Comparison of ENCODE assay signal across 12 mouse cellular contexts in genomic region chr9:44807778-44808177, GRCm38 (mm10). TPM values are rescaled to one million over a fixed set of nuclear protein-coding genes. Genes with fewer than 3 reads are reported as not detected.
"Had no signal": no experiment of that assay in that cellular context is flagged by ENCODE, and none has a peak within 500 bp of the region (broad histone marks: within the 10 kb centered on the region; RNA-seq: fewer than 3 reads in every experiment).

No protein-coding gene starts in this region.

- DNase-seq: left cerebral cortex, postnatal 4 days; liver; liver, embryonic 13.5 days; liver, postnatal 0 days; lung, adult 2 months; lung, embryonic 14.5 days; lung, postnatal 10 days; lung, postnatal 14 days; lung, postnatal 4 days; midbrain, embryonic 14.5 days had no signal

RNA-seq across cellular contexts. Expression of gene Ttc36, which starts 4.9 kb away (rescaled TPM):
- total RNA-seq: megakaryocyte-erythroid progenitor cell, adult 5-6 weeks; monocyte, adult 5-6 weeks had no signal
